Mouse (Mus musculus) forebrain, embryonic 13.5 days (tissue): Measurements from ENCODE around the gene Lurap1l. TPM values are rescaled to one million over a fixed set of nuclear protein-coding genes. Genes with fewer than 3 reads are reported as not detected.

ENCODE experiments used
- ATAC-seq: fragments of 200-750 bp; cut with Nextera tagmentation; 2 replicates; pipeline ENCODE4 v1.8.0; 2017
- H3K27ac ChIP-seq: fragments of 300-500 bp; sonication (generic); 2 replicates; pipeline ENCODE4 v1.5.1; 2015; ENCODE audit warnings: inconsistent platforms, mild to moderate bottlenecking, moderate library complexity
- H3K27me3 ChIP-seq: fragments of 300-500 bp; sonication (generic); 2 replicates; pipeline ENCODE4 v1.6.1; 2015; ENCODE audit warnings: mild to moderate bottlenecking, inconsistent platforms
- H3K36me3 ChIP-seq: fragments of 300-500 bp; sonication (generic); 2 replicates; pipeline ENCODE4 v1.6.1; 2015; ENCODE audit warnings: mild to moderate bottlenecking, inconsistent platforms; ENCODE audit not compliant: poor library complexity, severe bottlenecking
- H3K4me1 ChIP-seq: fragments of 300-500 bp; sonication (generic); 2 replicates; pipeline ENCODE4 v1.6.1; 2015; ENCODE audit warnings: inconsistent platforms
- H3K4me2 ChIP-seq: fragments of 300-500 bp; sonication (generic); 2 replicates; pipeline ENCODE4 v1.6.1; 2015; ENCODE audit warnings: inconsistent platforms, mild to moderate bottlenecking, moderate library complexity
- H3K4me3 ChIP-seq: fragments of 300-500 bp; sonication (generic); 2 replicates; pipeline ENCODE4 v1.5.1; 2015; ENCODE audit warnings: mild to moderate bottlenecking, inconsistent platforms
- H3K9ac ChIP-seq: fragments of 300-500 bp; sonication (generic); 2 replicates; pipeline ENCODE4 v1.6.1; 2015; ENCODE audit warnings: mild to moderate bottlenecking, inconsistent platforms
- H3K9me3 ChIP-seq: fragments of 300-500 bp; sonication (generic); replicated peaks from 2 replicates; pipeline ENCODE4 v1.6.1; 2016; ENCODE audit warnings: inconsistent platforms
- WGBS: fragments of 180-500 bp; shearing (Covaris S2); methylation state at CpG from one replicate; pipeline ENCODE4 v1.1.7; 2015; 5-methylcytosine and 5-hydroxymethylcytosine counted together
- microRNA-seq: library from miRNA; unstranded; fragments of <30 nt; microRNA quantifications from one replicate; pipeline ENCODE4, GENCODE M21; 2016
- polyA plus RNA-seq: library from polyadenylated mRNA; unstranded; fragments of >200 nt; fragmentation: Nextera tagmentation; extraction: Ambion mirVana; gene quantifications from 2 replicates; pipeline ENCODE4 v1.2.1, GENCODE M21; 2015

Lurap1l gene
- polyA plus RNA-seq, 1 experiment from 2014 or later = 3.3 TPM

GRCm38 (mm10) chr4:80950280-80950781 lies 39.9 kb downstream of the Lurap1l start:
- H3K27ac ChIP-seq = no peak overlapping the region
- no peak overlapping the region for H3K4me2 ChIP-seq
- ATAC-seq = no peak
- no peaks in the 10 kb centered on the region for H3K27me3 ChIP-seq
- H3K4me3 ChIP-seq = no peak overlapping the region
- WGBS = 79% methylated on average over 8 of the region's 8 CpGs
- H3K4me1 ChIP-seq = no peaks in the 10 kb centered on the region
- H3K9me3 ChIP-seq = no peaks in the 10 kb centered on the region
- H3K9ac ChIP-seq = no peak overlapping the region
- no peaks in the 10 kb centered on the region for H3K36me3 ChIP-seq

GRCm38 (mm10) chr4:80952653-80953052 lies 42.2 kb downstream of the Lurap1l start:
- no peak overlapping the region for H3K4me2 ChIP-seq
- no peaks in the 10 kb centered on the region for H3K36me3 ChIP-seq
- no peak for ATAC-seq
- H3K27me3 ChIP-seq = no peaks in the 10 kb centered on the region
- H3K4me1 ChIP-seq = no peaks in the 10 kb centered on the region
- 93% methylated on average over 1 of the region's 1 CpGs for WGBS
- no peak overlapping the region for H3K4me3 ChIP-seq
- H3K9ac ChIP-seq = no peak overlapping the region
- no peaks in the 10 kb centered on the region for H3K9me3 ChIP-seq
- H3K27ac ChIP-seq = no peak overlapping the region

GRCm38 (mm10) chr4:80955942-80956341 lies 45.5 kb downstream of the Lurap1l start:
- H3K4me1 ChIP-seq = no peaks in the 10 kb centered on the region
- H3K9ac ChIP-seq = no peak overlapping the region
- H3K4me3 ChIP-seq = no peak overlapping the region
- H3K27ac ChIP-seq = no peak overlapping the region
- WGBS = 70% methylated on average over 2 of the region's 2 CpGs
- no peak overlapping the region for H3K4me2 ChIP-seq
- H3K27me3 ChIP-seq = no peaks in the 10 kb centered on the region
- no peaks in the 10 kb centered on the region for H3K36me3 ChIP-seq
- 0 out of 2 replicates have a peak, but pooled peaks have one; percentile 19 for ATAC-seq
- no peaks in the 10 kb centered on the region for H3K9me3 ChIP-seq

- Histone ChIP-seq H3K4me1 (no peaks in the 10 kb centered on the region), H3K36me3 (no peaks in the 10 kb centered on the region), H3K9me3 (no peaks in the 10 kb centered on the region; the same call in 1 of the 2 replicates), H3K4me2 (no peak overlapping the region), H3K27me3 (no peaks in the 10 kb centered on the region), H3K27ac (no peak overlapping the region), H3K9ac (no peak overlapping the region), H3K4me3 (no peak overlapping the region)
- no peak for ATAC-seq
- WGBS = 93% methylated on average over 17 of the region's 17 CpGs
These were observed 57.1 kb downstream of the Lurap1l start for GRCm38 (mm10) chr4:80967526-80967925.

DNA sequence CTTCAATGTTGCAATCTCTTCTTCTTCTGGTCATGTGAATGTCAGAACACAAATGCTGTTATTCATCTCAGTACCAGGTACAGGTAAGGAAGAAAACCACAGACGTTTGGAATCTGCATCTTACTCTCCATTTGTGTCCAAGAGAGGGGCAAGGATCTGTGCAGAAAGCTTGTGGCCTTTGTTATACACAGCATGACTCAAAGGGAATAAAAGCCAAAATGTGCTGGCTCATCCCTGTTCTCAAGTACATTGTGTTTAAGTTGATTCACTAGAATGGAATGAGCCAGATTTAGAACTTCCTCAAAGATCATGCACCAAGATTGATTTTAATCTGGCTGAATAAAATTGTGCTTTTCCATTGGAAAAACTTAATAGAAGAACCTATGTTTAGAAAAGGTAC lies 61.4 kb downstream of the Lurap1l start:
- no peak for ATAC-seq
- WGBS = 21% methylated on average over 1 of the region's 1 CpGs

GRCm38 (mm10) chr4:80973896-80974295 lies 63.5 kb downstream of the Lurap1l start:
- H3K9me3 ChIP-seq = no peaks in the 10 kb centered on the region
- H3K27ac ChIP-seq = no peak overlapping the region
- H3K4me3 ChIP-seq = no peak overlapping the region
- ATAC-seq = no peak
- H3K9ac ChIP-seq = no peak overlapping the region
- H3K4me2 ChIP-seq = no peak overlapping the region
- no peaks in the 10 kb centered on the region for H3K4me1 ChIP-seq
- H3K36me3 ChIP-seq = no peaks in the 10 kb centered on the region
- H3K27me3 ChIP-seq = no peaks in the 10 kb centered on the region

More for the DNA sequence above, 61.4 kb downstream of the Lurap1l start:
- no peaks in the 10 kb centered on the region for H3K4me1 ChIP-seq
- no peaks in the 10 kb centered on the region for H3K27me3 ChIP-seq
- H3K36me3 ChIP-seq = no peaks in the 10 kb centered on the region
- no peaks in the 10 kb centered on the region; the same call in 1 of the 2 replicates for H3K9me3 ChIP-seq
- H3K4me3 ChIP-seq = no peak overlapping the region
- H3K27ac ChIP-seq = no peak overlapping the region
- no peak overlapping the region for H3K4me2 ChIP-seq
- H3K9ac ChIP-seq = no peak overlapping the region

DNA sequence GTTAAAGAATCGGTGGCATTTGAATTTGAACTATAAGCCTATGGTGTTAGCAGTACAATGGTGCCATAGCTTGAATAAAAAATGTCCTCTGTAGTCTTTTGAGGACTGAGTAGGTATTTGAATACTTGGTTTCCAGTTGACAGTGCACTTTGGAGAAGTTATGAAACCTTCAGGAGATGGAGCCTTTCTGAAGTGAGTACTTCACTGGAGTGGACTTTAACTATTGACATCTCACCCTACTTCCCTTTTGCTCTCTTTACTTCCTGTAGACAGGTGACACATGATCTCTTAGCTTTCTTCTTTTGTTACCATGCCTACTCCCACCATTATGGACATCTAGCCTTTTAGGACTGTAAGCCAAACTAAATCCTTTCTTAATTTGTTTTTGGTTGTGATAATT lies 80.4 kb downstream of the Lurap1l start:
- ATAC-seq = no peak
- WGBS = 76% methylated on average over 1 of the region's 1 CpGs
- H3K36me3 ChIP-seq = no peaks in the 10 kb centered on the region
- H3K27ac ChIP-seq = no peak overlapping the region
- H3K4me1 ChIP-seq = no peaks in the 10 kb centered on the region
- H3K4me3 ChIP-seq = no peak overlapping the region
- no peak overlapping the region for H3K4me2 ChIP-seq
- no peaks in the 10 kb centered on the region for H3K27me3 ChIP-seq
- no peak overlapping the region for H3K9ac ChIP-seq
- no peaks in the 10 kb centered on the region for H3K9me3 ChIP-seq

DNA sequence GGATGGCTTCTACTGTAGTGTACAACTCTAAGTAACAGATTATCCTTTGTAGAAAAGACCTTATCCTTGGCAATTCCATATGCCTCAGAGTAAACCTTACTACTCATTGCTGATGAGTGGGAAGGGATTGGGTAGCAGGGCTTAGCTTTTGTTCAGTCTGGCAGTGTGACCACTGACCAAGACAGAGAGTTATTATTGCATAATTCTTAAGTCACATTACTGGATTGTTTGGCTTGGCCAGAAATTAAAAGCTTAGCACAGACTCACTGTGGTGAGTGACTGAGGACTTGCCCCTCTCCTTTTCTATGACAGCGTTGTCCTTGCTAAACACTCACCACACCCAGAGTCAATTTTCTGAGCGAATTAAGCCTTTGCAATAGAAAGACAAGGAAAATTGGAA lies 93.1 kb downstream of the Lurap1l start:
- WGBS = 80% methylated on average over 2 of the region's 2 CpGs
- no peak overlapping the region for H3K4me3 ChIP-seq
- no peak overlapping the region for H3K9ac ChIP-seq
- no peaks in the 10 kb centered on the region for H3K9me3 ChIP-seq
- no peaks in the 10 kb centered on the region for H3K36me3 ChIP-seq
- H3K27me3 ChIP-seq = no peaks in the 10 kb centered on the region
- no peak for ATAC-seq
- no peaks in the 10 kb centered on the region; the same call in 1 of the 2 replicates for H3K4me1 ChIP-seq
- H3K4me2 ChIP-seq = no peak overlapping the region
- no peak overlapping the region for H3K27ac ChIP-seq

Small RNAs within 50 kb of the gene (microRNA-seq; reads per million reads assigned to microRNA genes)
- not detected for gene Gm27452

Other genes starting within 250 kb of the Lurap1l start
- gene Tyrp1, start 76.5 kb upstream of the Lurap1l start, polyA plus RNA-seq = 0.06 and 0.28 TPM in 2 replicates